Mouse (Mus musculus) gastrocnemius, postnatal 36 days (tissue): ENCODE data around the gene Rapgef1. TPM values are rescaled to one million over a fixed set of nuclear protein-coding genes. Genes with fewer than 3 reads are reported as not detected.
A peak's percentile ranks its signal among the peaks of the same experiment; 100 is the strongest.
"Not testable (repeated sequence)": the region's sequence is repeated elsewhere in the genome, so short reads cannot be mapped to it uniquely, and the experiment has no call there.

ENCODE experiments used
- DNase-seq, 2 experiments: peaks; one replicate each; pipeline ENCODE4 v3.0.0; 2022
- intact Hi-C: fragments of 180-260 bp; cut with DNase I; formaldehyde crosslinking; loops from one replicate; pipeline ENCODE4 v1.15.1; 2025
- total RNA-seq, 2 experiments: library from RNA; stranded (reverse); gene quantifications; 2 replicates each; pipeline ENCODE4 v1.2.3; 2021

Rapgef1 gene
- total RNA-seq, 2 experiments from 2014 or later = 102 to 117 TPM

GRCm38 (mm10) chr2:29771611-29772461, 152.3 kb downstream of the Rapgef1 start:
- no peak for DNase-seq
- intact Hi-C loops = no loop called here

GRCm38 (mm10) chr2:29773323-29773722, 153.8 kb downstream of the Rapgef1 start:
- intact Hi-C loops = no loop called here
- no peak for DNase-seq

- DNase-seq, intact Hi-C loops: not testable (repeated sequence)
Measured at GRCm38 (mm10) chr2:29781256-29781655, 161.7 kb downstream of the Rapgef1 start.

- no peak for DNase-seq
- intact Hi-C loops = no loop called here
Measured at GRCm38 (mm10) chr2:29784290-29784689, 164.8 kb downstream of the Rapgef1 start.

- intact Hi-C loops = no loop called here
- DNase-seq = peak; percentile 82 to 87
Measured at GRCm38 (mm10) chr2:29787104-29787917, 167.8 kb downstream of the Rapgef1 start, which contains the start of gene Coq4. TSS of gene Coq4 (plus strand) at chr2:29787493.

GRCm38 (mm10) chr2:29787937-29788681, 168.6 kb downstream of the Rapgef1 start, which contains the start of gene Trub2:
TSS of gene Trub2 (minus strand) at chr2:29788502.
- intact Hi-C loops = no loop called here

More at GRCm38 (mm10) chr2:29787937-29788681, 168.6 kb downstream of the Rapgef1 start, which contains the start of gene Trub2:
- DNase-seq = peak; percentile 68 to 74

Other genes with a start within 250 kb of the Rapgef1 start
- not detected for gene Gm13420, start 132.0 kb downstream of the Rapgef1 start, total RNA-seq
- gene Gm13547, start 139.6 kb downstream of the Rapgef1 start, total RNA-seq = not detected
- gene Coq4, start 167.8 kb downstream of the Rapgef1 start, total RNA-seq = 10 to 100 TPM in 1 of 2 experiments, 1 to 10 TPM in 1; 8.1 to 11.2 TPM
- gene Trub2, start 168.8 kb downstream of the Rapgef1 start, total RNA-seq = 10 to 100 TPM; 21.7 to 24.6 TPM
- gene Slc27a4, start 182.9 kb downstream of the Rapgef1 start, total RNA-seq = 1 to 10 TPM; 7.1 to 7.5 TPM
- 10 to 100 TPM; 24.0 to 29.2 TPM for gene Urm1, start 200.4 kb downstream of the Rapgef1 start, total RNA-seq
- gene Cercam, start 249.4 kb downstream of the Rapgef1 start, total RNA-seq = 1 to 10 TPM; 5.4 to 5.7 TPM